Mouse (Mus musculus) natural killer cell, adult 2 months (primary cell): ENCODE data around the gene Olfr1309.
"Not testable (repeated sequence)": the region's sequence is repeated elsewhere in the genome, so short reads cannot be mapped to it uniquely, and the experiment has no call there.

Experiments
- DNase-seq, 2 experiments: peaks; one replicate each; pipeline ENCODE4 v3.0.0; 2022; ENCODE audit warnings: low spot score in 2 of 2

The Olfr1309 gene

DNA sequence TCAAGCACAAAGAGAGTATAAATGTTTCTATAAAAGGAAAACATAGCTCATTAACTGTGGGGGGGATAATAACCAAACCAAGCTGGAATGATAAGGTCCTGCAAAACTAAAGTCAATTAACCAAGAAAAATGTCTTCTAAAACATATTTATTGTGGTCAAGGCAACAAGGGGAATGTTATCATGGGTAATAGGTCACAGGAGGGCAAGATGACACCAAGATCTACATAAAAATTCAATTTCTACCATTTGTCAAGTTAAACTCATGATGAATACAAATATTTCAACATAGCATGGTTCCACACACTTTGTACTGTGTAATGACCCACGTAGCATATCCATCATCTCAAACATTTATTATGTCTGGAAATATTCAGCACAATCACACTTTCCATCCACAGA, at the start of gene Olfr1309:
Gene Olfr1309 (minus strand): TSS at position 101 of the 400 bp plus-strand sequence.
- no peak for DNase-seq

DNA sequence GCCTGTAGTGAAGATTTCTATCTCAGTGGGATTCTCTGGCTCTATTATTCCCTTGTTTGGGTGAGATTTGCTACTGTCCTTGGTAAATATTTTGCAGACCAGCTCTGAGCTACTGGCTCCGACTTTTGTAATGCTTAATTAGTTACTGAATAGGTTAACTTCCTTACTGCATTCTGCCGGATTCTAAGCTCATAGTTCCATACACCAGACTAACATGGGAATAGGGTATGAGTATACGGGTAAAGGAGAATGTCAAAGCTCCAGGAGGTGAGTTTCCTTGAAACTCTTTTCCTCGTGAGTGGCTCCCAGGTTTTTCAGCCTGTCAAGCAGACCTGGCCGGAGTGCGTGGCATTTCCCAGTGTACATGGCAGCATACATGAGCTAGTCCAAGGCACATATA, 36.9 kb upstream of the Olfr1309 start:
- not testable (repeated sequence) for DNase-seq

DNA sequence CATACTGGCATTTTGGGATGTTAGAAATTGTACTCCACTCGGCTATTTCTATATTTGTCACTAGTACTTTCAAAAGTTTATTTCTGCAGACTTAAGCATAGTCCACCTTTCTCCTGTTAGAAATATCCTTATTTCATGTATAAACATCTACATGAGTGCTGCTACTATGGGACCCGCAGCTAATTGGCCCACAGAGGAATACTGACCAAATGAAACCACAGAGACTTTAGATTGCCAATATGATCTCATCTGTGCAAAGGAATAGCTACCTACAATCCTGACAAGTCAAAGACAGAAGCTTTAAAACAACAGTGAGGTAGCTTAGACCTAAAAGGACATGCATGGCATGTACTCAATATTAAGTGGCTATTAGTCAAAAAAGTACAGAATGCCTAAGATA, 34.2 kb upstream of the Olfr1309 start, which contains the start of gene Olfr1311:
Gene Olfr1311 (minus strand): TSS at position 101 of the 400 bp plus-strand sequence.
- DNase-seq, result no peak

DNA sequence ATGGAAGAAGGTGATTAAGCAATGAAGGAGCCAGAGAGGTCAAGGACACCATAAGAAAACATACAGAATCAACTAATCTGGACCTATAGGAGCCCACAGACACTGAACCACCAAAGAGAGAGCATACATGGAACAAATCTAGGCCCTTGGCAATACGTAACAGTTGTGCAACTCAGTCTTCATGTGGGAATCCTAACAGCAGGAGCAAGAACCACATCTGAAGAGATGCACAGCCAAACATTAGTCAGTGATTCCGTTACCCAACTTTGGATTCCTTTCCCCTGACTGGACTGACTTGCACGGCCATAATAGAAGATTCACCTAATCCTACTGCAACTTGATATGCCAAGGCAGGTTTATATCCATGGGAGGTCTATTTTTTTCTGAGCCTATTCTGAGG, 24.8 kb upstream of the Olfr1309 start:
- no peak for DNase-seq

GRCm38 (mm10) chr2:112012608-112013007, 22.5 kb upstream of the Olfr1309 start, which contains the start of gene Olfr1310:
Gene Olfr1310 (minus strand): TSS chr2:112012708.
- DNase-seq, result no peak

- DNase-seq, result no peak
Observed at GRCm38 (mm10) chr2:111964844-111965243, 25.2 kb downstream of the Olfr1309 start, which contains the start of gene Olfr1308. Gene Olfr1308 (minus strand): TSS chr2:111964944.

- no peak for DNase-seq
Observed at GRCm38 (mm10) chr2:111949340-111949739, 40.7 kb downstream of the Olfr1309 start, which contains the start of gene Olfr1307. Gene Olfr1307 (minus strand): TSS chr2:111949440.
